Mouse (Mus musculus): ENCODE results near the gene Mfap4.

The Mfap4 gene

GRCm38 (mm10) chr11:61484613-61485540, at the start of gene Mfap4:
Gene Mfap4, plus strand, starts transcription at chr11:61485431.
- peak; percentile 90 for DNase-seq

GRCm38 (mm10) chr11:61436298-61436697, 48.9 kb upstream of the Mfap4 start:
- DNase-seq, result peak; percentile 24

- DNase-seq, result no peak
These were observed 46.1 kb upstream of the Mfap4 start for GRCm38 (mm10) chr11:61439170-61439569.

- DNase-seq, result no peak
These were observed 44.8 kb upstream of the Mfap4 start for GRCm38 (mm10) chr11:61440416-61440815.

- DNase-seq, result no peak
These were observed 43.6 kb upstream of the Mfap4 start for GRCm38 (mm10) chr11:61441670-61442069.

- no peak for DNase-seq
These were observed 41.4 kb upstream of the Mfap4 start for GRCm38 (mm10) chr11:61443807-61444206.

- DNase-seq, result no peak
These were observed 37.9 kb upstream of the Mfap4 start for GRCm38 (mm10) chr11:61447296-61447695.

GRCm38 (mm10) chr11:61448041-61448440, 37.2 kb upstream of the Mfap4 start:
- DNase-seq, result no peak

- no peak for DNase-seq
These were observed 36.5 kb upstream of the Mfap4 start for GRCm38 (mm10) chr11:61448599-61449225.

- peak; percentile 10 for DNase-seq
These were observed 35.5 kb upstream of the Mfap4 start for GRCm38 (mm10) chr11:61449499-61450292.

GRCm38 (mm10) chr11:61464071-61464470, 21.2 kb upstream of the Mfap4 start:
- DNase-seq, result no peak

GRCm38 (mm10) chr11:61465422-61465821, 19.8 kb upstream of the Mfap4 start:
- DNase-seq, result no peak

- DNase-seq, result no peak
These were observed 16.7 kb upstream of the Mfap4 start for GRCm38 (mm10) chr11:61468534-61468933.

GRCm38 (mm10) chr11:61469317-61469917, 15.8 kb upstream of the Mfap4 start:
- no peak for DNase-seq

GRCm38 (mm10) chr11:61470880-61471279, 14.4 kb upstream of the Mfap4 start:
- DNase-seq, result no peak

GRCm38 (mm10) chr11:61473630-61474029, 11.6 kb upstream of the Mfap4 start:
- no peak for DNase-seq

- peak; percentile 23 for DNase-seq
These were observed 8.3 kb upstream of the Mfap4 start for GRCm38 (mm10) chr11:61476786-61477382.

- DNase-seq, result no peak
These were observed 7.4 kb upstream of the Mfap4 start for GRCm38 (mm10) chr11:61477566-61478508.

GRCm38 (mm10) chr11:61478788-61479187, 6.4 kb upstream of the Mfap4 start:
- no peak for DNase-seq

- peak; percentile 23 for DNase-seq
These were observed 3.8 kb upstream of the Mfap4 start for GRCm38 (mm10) chr11:61481239-61482090.

Data from embryo, embryonic 11 days (tissue).